Mouse (Mus musculus): Measurements from ENCODE around the gene Stox2. TPM values are rescaled to one million over a fixed set of nuclear protein-coding genes. Genes with fewer than 3 reads are reported as not detected.

The Stox2 gene
- polyA plus RNA-seq, 1 experiment from 2014 or later: 11.7 TPM

GRCm38 (mm10) chr8:47160688-47161087 lies 285.5 kb downstream of the Stox2 start:
- H3K9me3 ChIP-seq (ENCODE audit: low read depth, low read length): no peaks in the 10 kb centered on the region
- WGBS: 79% methylated on average over 3 of the region's 3 CpGs
- TF ChIP-seq CTCF (IDR thresholded peaks at IDR 0.05; ENCODE audit: low read depth): no peak

DNA sequence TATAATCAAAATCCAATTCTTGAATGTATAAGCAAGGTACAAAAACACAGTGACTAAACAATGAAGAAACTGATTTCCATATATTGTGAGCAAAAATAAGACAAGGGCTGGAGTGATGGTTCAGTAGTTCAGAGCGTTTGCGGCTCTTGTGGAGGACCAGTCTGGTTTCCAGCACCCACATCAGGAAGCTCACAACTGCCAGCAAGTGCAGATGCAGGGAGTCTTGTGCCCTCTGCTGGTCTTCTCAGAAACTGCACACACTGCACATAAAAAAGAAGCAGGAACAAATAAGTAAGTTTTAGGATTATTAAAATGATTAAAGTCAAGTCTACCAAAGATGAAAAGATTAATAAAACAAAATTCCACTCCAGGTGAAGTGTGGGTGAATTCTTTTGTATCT lies 291.6 kb downstream of the Stox2 start:
- Histone ChIP-seq H3K9ac (no peak overlapping the region), H3K36me3 (ENCODE audit: insufficient read depth) (no peaks in the 10 kb centered on the region), H3K9me3 (ENCODE audit: low read depth, low read length) (peaks cover 12% of the 10 kb centered on the region; the same call in 1 of the 2 replicates), H3K4me2 (no peak overlapping the region), H3K4me1 (ENCODE audit: insufficient read depth) (no peaks in the 10 kb centered on the region), H3K27ac (ENCODE audit: low read depth) (no peak overlapping the region), H3K27me3 (ENCODE audit: insufficient read depth, low read length) (no peaks in the 10 kb centered on the region), H3K4me3 (ENCODE audit: low read depth, low read length) (no peak overlapping the region)
- 89% methylated on average over 2 of the region's 2 CpGs for WGBS
- DNase-seq (no peak), ATAC-seq (ENCODE audit: insufficient read depth) (no peak)
- TF ChIP-seq CTCF (IDR thresholded peaks at IDR 0.05; ENCODE audit: low read depth): peak; percentile 39

More at GRCm38 (mm10) chr8:47160688-47161087, 285.5 kb downstream of the Stox2 start:
- ATAC-seq (ENCODE audit: insufficient read depth): no peak
- H3K9ac ChIP-seq: no peak overlapping the region
- H3K27me3 ChIP-seq (ENCODE audit: insufficient read depth, low read length): no peaks in the 10 kb centered on the region
- no peak overlapping the region for H3K4me3 ChIP-seq (ENCODE audit: low read depth, low read length)
- no peak overlapping the region for H3K4me2 ChIP-seq
- H3K36me3 ChIP-seq (ENCODE audit: insufficient read depth): no peaks in the 10 kb centered on the region
- no peak overlapping the region for H3K27ac ChIP-seq (ENCODE audit: low read depth)
- DNase-seq: no peak
- H3K4me1 ChIP-seq (ENCODE audit: insufficient read depth): no peaks in the 10 kb centered on the region

DNA sequence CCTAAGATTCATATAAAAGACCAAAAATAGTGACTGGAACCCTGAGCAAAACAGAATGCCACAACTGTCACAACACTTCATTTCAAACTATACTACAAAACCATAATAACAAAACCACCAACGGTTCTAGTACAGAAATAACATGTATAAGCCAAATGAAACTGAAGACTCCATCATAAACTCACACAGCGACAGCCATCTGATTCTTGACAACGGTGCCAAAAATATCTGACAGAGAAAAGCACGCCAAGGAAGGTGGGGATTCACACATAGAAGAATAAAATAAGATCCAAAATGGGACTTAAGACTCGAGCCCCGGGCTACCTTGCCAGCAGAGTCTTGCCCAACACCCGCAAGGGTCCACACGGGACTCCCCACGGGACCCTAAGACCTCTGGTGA lies 300.9 kb downstream of the Stox2 start:
- no peak overlapping the region for H3K9ac ChIP-seq
- H3K4me3 ChIP-seq (ENCODE audit: low read depth, low read length): no peak overlapping the region
- no peaks in the 10 kb centered on the region for H3K4me1 ChIP-seq (ENCODE audit: insufficient read depth)
- ATAC-seq (ENCODE audit: insufficient read depth): no peak
- no peak for DNase-seq
- H3K27me3 ChIP-seq (ENCODE audit: insufficient read depth, low read length): no peaks in the 10 kb centered on the region
- no peaks in the 10 kb centered on the region for H3K36me3 ChIP-seq (ENCODE audit: insufficient read depth)
- H3K9me3 ChIP-seq (ENCODE audit: low read depth, low read length): no peaks in the 10 kb centered on the region
- H3K4me2 ChIP-seq: no peak overlapping the region
- 86% methylated on average over 9 of the region's 9 CpGs for WGBS
- no peak for TF ChIP-seq CTCF (IDR thresholded peaks at IDR 0.05; ENCODE audit: low read depth)
- no peak overlapping the region for H3K27ac ChIP-seq (ENCODE audit: low read depth)

- Histone ChIP-seq H3K27me3 (ENCODE audit: insufficient read depth, low read length) (peaks cover 2% of the 10 kb centered on the region; the same call in 1 of the 2 replicates), H3K36me3 (ENCODE audit: insufficient read depth) (no peaks in the 10 kb centered on the region), H3K27ac (ENCODE audit: low read depth) (no peak overlapping the region), H3K9ac (no peak overlapping the region), H3K4me2 (peak overlapping the region; percentile 54), H3K9me3 (ENCODE audit: low read depth, low read length) (no peaks in the 10 kb centered on the region), H3K4me3 (ENCODE audit: low read depth, low read length) (no peak overlapping the region), H3K4me1 (ENCODE audit: insufficient read depth) (no peaks in the 10 kb centered on the region)
- no peak for ATAC-seq (ENCODE audit: insufficient read depth)
- no peak for TF ChIP-seq CTCF (IDR thresholded peaks at IDR 0.05; ENCODE audit: low read depth)
- WGBS: 20% methylated on average over 5 of the region's 5 CpGs
- no peak for DNase-seq
Observed at GRCm38 (mm10) chr8:47136047-47136446, 310.1 kb downstream of the Stox2 start.

DNA sequence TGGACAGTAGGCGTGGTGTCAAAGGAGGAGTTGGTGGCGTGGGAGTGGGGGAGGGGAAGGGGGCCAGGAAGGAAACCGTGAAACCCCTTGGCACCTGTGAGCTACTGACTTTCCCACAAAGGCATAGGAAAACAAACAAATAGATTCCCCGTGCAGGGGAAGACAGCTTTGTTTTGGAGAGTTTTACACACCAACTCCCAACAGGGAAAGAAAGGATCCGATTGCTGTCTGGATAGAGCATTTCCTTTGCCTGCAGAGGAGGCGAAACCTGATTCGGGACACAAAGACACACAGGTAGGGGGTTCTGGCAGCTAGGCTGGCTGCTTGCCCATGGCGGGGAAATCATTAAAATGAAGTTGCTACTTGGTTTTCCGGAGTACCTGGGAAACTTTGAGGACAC lies 310.6 kb downstream of the Stox2 start:
- DNase-seq (peak; percentile 37), ATAC-seq (ENCODE audit: insufficient read depth) (no peak)
- no peak overlapping the region for H3K9ac ChIP-seq

GRCm38 (mm10) chr8:47134736-47135135 lies 311.4 kb downstream of the Stox2 start:
- Histone ChIP-seq H3K9ac (no peak overlapping the region), H3K9me3 (ENCODE audit: low read depth, low read length) (no peaks in the 10 kb centered on the region), H3K4me3 (ENCODE audit: low read depth, low read length) (peak overlapping the region; percentile 12; the same call in 1 of the 2 replicates), H3K36me3 (ENCODE audit: insufficient read depth) (no peaks in the 10 kb centered on the region), H3K27ac (ENCODE audit: low read depth) (no peak overlapping the region), H3K27me3 (ENCODE audit: insufficient read depth, low read length) (peaks cover 2% of the 10 kb centered on the region; the same call in 1 of the 2 replicates), H3K4me2 (peak overlapping the region; percentile 54), H3K4me1 (ENCODE audit: insufficient read depth) (no peaks in the 10 kb centered on the region)
- peak; percentile 39 for DNase-seq
- 23% methylated on average over 11 of the region's 11 CpGs for WGBS
- no peak for TF ChIP-seq CTCF (IDR thresholded peaks at IDR 0.05; ENCODE audit: low read depth)
- ATAC-seq (ENCODE audit: insufficient read depth): peak; percentile 52

More for the DNA sequence above, 310.6 kb downstream of the Stox2 start:
- Histone ChIP-seq H3K4me3 (ENCODE audit: low read depth, low read length) (peak overlapping the region; percentile 12; the same call in 1 of the 2 replicates), H3K9me3 (ENCODE audit: low read depth, low read length) (no peaks in the 10 kb centered on the region), H3K4me2 (peak overlapping the region; percentile 54), H3K4me1 (ENCODE audit: insufficient read depth) (no peaks in the 10 kb centered on the region), H3K36me3 (ENCODE audit: insufficient read depth) (no peaks in the 10 kb centered on the region), H3K27me3 (ENCODE audit: insufficient read depth, low read length) (peaks cover 2% of the 10 kb centered on the region; the same call in 1 of the 2 replicates), H3K27ac (ENCODE audit: low read depth) (no peak overlapping the region)
- no peak for TF ChIP-seq CTCF (IDR thresholded peaks at IDR 0.05; ENCODE audit: low read depth)
- WGBS: 3% methylated on average over 9 of the region's 9 CpGs

GRCm38 (mm10) chr8:47133381-47133780 lies 312.8 kb downstream of the Stox2 start:
- 71% methylated on average over 3 of the region's 3 CpGs for WGBS

More at GRCm38 (mm10) chr8:47133381-47133780, 312.8 kb downstream of the Stox2 start:
- Histone ChIP-seq H3K9ac (no peak overlapping the region), H3K36me3 (ENCODE audit: insufficient read depth) (no peaks in the 10 kb centered on the region), H3K4me2 (no peak overlapping the region), H3K27me3 (ENCODE audit: insufficient read depth, low read length) (peaks cover 2% of the 10 kb centered on the region; the same call in 1 of the 2 replicates), H3K27ac (ENCODE audit: low read depth) (no peak overlapping the region), H3K4me3 (ENCODE audit: low read depth, low read length) (no peak overlapping the region), H3K9me3 (ENCODE audit: low read depth, low read length) (no peaks in the 10 kb centered on the region), H3K4me1 (ENCODE audit: insufficient read depth) (no peaks in the 10 kb centered on the region)
- TF ChIP-seq CTCF (IDR thresholded peaks at IDR 0.05; ENCODE audit: low read depth): no peak
- no peak for ATAC-seq (ENCODE audit: insufficient read depth)
- DNase-seq: no peak

Other genes with a start within 250 kb of the Stox2 start
- 28.9 and 31.1 TPM in 2 replicates for gene Trappc11, start 87.1 kb upstream of the Stox2 start, polyA plus RNA-seq (2014; fragmentation: Nextera tagmentation; extraction: Ambion mirVana)
- 45.0 and 46.1 TPM in 2 replicates for gene Rwdd4a, start 87.3 kb upstream of the Stox2 start, polyA plus RNA-seq (2014; fragmentation: Nextera tagmentation; extraction: Ambion mirVana)
- gene Ing2, start 229.2 kb upstream of the Stox2 start, polyA plus RNA-seq (2014; fragmentation: Nextera tagmentation; extraction: Ambion mirVana): 11.8 and 14.6 TPM in 2 replicates